Mouse (Mus musculus): Measurements from ENCODE around the gene Cldn10. TPM values are rescaled to one million over a fixed set of nuclear protein-coding genes. Genes with fewer than 3 reads are reported as not detected.

Gene Cldn10
- polyA plus RNA-seq, 1 experiment from 2014 or later: 2.6 TPM

DNA sequence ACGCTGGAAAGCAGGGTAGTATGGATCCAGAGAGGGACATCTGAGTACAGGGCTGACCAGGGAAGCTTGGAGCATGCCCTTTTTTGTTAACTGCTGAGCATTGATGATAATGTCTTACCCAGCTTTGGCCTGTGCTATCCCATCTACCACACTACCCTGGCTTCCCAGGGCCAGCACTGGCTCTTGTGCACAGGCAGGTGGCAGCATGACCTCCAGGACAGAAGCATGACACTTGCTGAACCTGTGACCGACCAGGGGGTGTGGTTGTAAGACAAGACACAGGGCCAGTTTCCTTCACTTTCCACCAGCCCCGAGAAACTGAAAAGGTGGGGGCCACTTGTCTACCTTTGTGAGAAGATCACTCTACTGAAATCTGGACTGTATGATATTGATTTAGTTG, 5.5 kb upstream of the Cldn10 start:
- no peak overlapping the region for H3K4me2 ChIP-seq
- no peak for ATAC-seq (replicated peaks; ENCODE audit: insufficient number of reproducible peaks, insufficient read depth, low FRiP score, low read depth)
- WGBS: 45% methylated on average over 3 of the region's 3 CpGs
- H3K36me3 ChIP-seq: no peaks in the 10 kb centered on the region
- H3K27ac ChIP-seq: no peak overlapping the region
- no peak overlapping the region for H3K9ac ChIP-seq
- no peaks in the 10 kb centered on the region for H3K9me3 ChIP-seq (replicated peaks)
- H3K4me1 ChIP-seq (replicated peaks): no peaks in the 10 kb centered on the region
- no peak overlapping the region for H3K4me3 ChIP-seq
- H3K27me3 ChIP-seq: 0 out of 2 replicates have a peak, but pooled peaks cover 4% of the 10 kb centered on the region

DNA sequence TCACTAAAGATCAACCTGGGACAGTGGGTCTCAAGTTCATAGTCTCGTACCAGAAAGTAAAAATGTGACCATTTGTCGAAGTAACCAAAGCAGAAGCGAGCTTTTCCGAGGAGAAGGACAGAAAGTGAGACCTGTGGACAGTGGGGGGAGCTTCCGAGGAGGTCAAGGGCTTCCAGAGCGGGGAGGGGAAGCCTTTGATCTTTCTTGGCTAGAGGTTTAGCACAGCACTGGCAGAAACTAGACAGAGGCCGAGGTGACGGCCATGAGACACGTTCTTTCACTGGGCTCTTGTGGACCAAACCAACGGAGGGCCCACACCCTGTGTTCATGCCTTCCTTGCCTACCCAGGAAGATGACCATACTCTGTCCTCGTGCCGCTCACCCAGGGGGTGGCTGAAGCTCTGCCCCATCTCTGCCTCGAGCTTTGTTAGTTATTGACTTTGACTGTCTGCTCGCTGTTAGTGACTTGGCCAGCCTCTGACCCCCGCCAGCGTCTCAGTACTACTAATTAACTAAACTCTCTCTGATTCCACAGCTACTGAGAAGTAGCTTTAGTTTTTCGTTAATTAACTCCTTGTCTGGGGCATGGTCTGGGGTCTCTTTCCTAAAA, 4.3 kb upstream of the Cldn10 start:
- no peak for ATAC-seq (replicated peaks; ENCODE audit: insufficient number of reproducible peaks, insufficient read depth, low FRiP score, low read depth)
- Histone ChIP-seq H3K4me2 (no peak overlapping the region), H3K27me3 (0 out of 2 replicates have a peak, but pooled peaks cover 4% of the 10 kb centered on the region), H3K4me1 (replicated peaks) (no peaks in the 10 kb centered on the region), H3K27ac (no peak overlapping the region), H3K9ac (no peak overlapping the region), H3K9me3 (replicated peaks) (no peaks in the 10 kb centered on the region), H3K36me3 (no peaks in the 10 kb centered on the region), H3K4me3 (no peak overlapping the region)
- WGBS: 70% methylated on average over 17 of the region's 17 CpGs

DNA sequence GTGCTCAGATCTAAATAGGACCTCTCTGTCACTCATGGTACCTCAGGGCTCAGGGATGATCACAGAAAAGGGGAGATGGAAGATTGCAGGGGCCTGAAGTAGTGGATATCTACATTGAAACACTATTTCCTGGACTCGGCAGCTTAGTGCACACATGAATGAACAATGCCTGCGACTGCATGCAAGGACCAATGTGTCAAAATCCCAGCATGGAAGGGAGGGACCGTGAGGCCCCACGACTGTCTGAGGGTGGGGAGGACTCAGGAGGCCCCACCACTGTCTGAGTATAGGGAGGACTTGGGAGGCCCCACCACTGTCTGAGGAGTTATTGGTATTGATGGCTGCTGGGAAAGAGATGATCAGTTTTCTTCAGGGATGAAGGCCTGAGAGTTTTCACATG, 2.5 kb downstream of the Cldn10 start:
- no peak for ATAC-seq (replicated peaks; ENCODE audit: insufficient number of reproducible peaks, insufficient read depth, low FRiP score, low read depth)
- H3K4me2 ChIP-seq: no peak overlapping the region
- no peak overlapping the region for H3K27ac ChIP-seq
- no peaks in the 10 kb centered on the region for H3K36me3 ChIP-seq
- no peak overlapping the region for H3K9ac ChIP-seq
- H3K4me3 ChIP-seq: no peak overlapping the region
- H3K4me1 ChIP-seq (replicated peaks): no peaks in the 10 kb centered on the region
- no peaks in the 10 kb centered on the region for H3K9me3 ChIP-seq (replicated peaks)
- no peaks in the 10 kb centered on the region for H3K27me3 ChIP-seq
- WGBS: 73% methylated on average over 4 of the region's 4 CpGs

DNA sequence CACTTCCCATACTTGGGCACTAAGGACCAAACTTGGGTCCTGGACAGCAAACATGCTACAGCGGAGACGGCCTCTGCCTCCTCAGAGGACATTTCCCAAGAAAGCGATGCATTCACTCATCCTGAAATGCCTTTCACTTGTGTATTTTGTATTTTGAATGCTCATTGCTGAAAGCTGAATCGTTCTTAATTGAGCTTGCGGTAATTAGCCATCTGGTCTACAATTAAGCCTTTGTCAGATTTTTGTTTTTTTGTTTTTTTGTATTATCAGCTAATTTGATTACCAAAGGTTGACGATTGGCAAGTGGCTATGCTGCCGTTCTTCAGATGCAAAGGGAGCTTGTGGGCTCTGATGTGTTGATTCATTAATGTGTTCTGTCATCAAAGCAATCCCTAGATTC, 5.2 kb downstream of the Cldn10 start:
- H3K27ac ChIP-seq: no peak overlapping the region
- WGBS: 86% methylated on average over 7 of the region's 7 CpGs

DNA sequence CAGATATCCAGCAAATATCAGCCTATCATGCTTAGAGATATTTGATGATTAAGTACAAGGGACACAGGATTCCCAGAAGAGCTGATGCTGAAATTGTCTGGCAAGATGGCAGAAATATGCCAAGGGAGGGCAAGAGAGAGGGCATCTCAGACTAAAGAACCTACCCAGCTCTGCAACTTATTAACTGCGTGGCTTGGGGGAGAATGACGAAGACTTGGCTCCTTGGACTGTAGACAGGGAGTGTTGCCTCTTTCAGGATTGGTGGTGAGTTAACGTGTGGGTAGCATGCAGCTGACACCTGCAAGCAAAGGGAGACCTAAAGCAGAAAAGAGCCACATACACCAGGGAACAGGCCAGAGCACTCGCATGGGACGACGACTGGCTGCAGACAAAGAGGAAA, 5.7 kb downstream of the Cldn10 start:
- Histone ChIP-seq H3K27me3 (no peaks in the 10 kb centered on the region), H3K27ac (no peak overlapping the region), H3K9ac (no peak overlapping the region), H3K4me1 (replicated peaks) (peaks cover 7% of the 10 kb centered on the region; the same call in 1 of the 2 replicates), H3K9me3 (replicated peaks) (no peaks in the 10 kb centered on the region), H3K4me3 (no peak overlapping the region), H3K4me2 (no peak overlapping the region), H3K36me3 (no peaks in the 10 kb centered on the region)
- WGBS: 85% methylated on average over 6 of the region's 6 CpGs
- no peak for ATAC-seq (replicated peaks; ENCODE audit: insufficient number of reproducible peaks, insufficient read depth, low FRiP score, low read depth)

More for the DNA sequence above, 5.2 kb downstream of the Cldn10 start:
- Histone ChIP-seq H3K9ac (no peak overlapping the region), H3K4me1 (replicated peaks) (peaks cover 7% of the 10 kb centered on the region; the same call in 1 of the 2 replicates), H3K27me3 (no peaks in the 10 kb centered on the region), H3K4me3 (no peak overlapping the region), H3K36me3 (no peaks in the 10 kb centered on the region), H3K4me2 (no peak overlapping the region), H3K9me3 (replicated peaks) (no peaks in the 10 kb centered on the region)
- ATAC-seq (replicated peaks; ENCODE audit: insufficient number of reproducible peaks, insufficient read depth, low FRiP score, low read depth): no peak

DNA sequence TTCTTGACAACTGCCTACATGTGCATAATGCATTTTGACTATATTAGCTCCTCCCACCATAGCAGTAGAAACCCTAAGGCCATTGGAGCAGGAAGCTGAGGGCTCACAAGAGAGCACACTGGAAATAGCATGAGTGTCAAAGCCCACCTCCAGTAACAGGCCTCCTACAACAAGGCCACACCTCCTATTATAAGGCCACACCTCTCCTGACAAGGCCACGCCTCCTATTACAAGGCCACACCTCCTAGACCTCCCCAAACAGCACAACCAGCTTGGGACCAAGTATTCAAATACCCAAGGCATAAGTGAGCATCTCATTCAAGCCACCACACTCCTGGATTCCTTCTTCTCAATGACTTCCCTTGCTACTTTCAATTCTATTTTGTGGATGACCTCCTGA, 6.5 kb downstream of the Cldn10 start:
- no peak overlapping the region for H3K4me2 ChIP-seq
- no peaks in the 10 kb centered on the region for H3K27me3 ChIP-seq
- no peak overlapping the region for H3K4me3 ChIP-seq
- 67% methylated on average over 1 of the region's 1 CpGs for WGBS
- H3K27ac ChIP-seq: no peak overlapping the region
- no peak overlapping the region for H3K9ac ChIP-seq
- ATAC-seq (replicated peaks; ENCODE audit: insufficient number of reproducible peaks, insufficient read depth, low FRiP score, low read depth): no peak
- H3K9me3 ChIP-seq (replicated peaks): no peaks in the 10 kb centered on the region
- H3K4me1 ChIP-seq (replicated peaks): peaks cover 7% of the 10 kb centered on the region; the same call in 1 of the 2 replicates
- no peaks in the 10 kb centered on the region for H3K36me3 ChIP-seq

- H3K4me3 ChIP-seq: no peak overlapping the region
- WGBS: 77% methylated on average over 2 of the region's 2 CpGs
These were observed 7.2 kb downstream of the Cldn10 start for GRCm38 (mm10) chr14:118794893-118795292.

DNA sequence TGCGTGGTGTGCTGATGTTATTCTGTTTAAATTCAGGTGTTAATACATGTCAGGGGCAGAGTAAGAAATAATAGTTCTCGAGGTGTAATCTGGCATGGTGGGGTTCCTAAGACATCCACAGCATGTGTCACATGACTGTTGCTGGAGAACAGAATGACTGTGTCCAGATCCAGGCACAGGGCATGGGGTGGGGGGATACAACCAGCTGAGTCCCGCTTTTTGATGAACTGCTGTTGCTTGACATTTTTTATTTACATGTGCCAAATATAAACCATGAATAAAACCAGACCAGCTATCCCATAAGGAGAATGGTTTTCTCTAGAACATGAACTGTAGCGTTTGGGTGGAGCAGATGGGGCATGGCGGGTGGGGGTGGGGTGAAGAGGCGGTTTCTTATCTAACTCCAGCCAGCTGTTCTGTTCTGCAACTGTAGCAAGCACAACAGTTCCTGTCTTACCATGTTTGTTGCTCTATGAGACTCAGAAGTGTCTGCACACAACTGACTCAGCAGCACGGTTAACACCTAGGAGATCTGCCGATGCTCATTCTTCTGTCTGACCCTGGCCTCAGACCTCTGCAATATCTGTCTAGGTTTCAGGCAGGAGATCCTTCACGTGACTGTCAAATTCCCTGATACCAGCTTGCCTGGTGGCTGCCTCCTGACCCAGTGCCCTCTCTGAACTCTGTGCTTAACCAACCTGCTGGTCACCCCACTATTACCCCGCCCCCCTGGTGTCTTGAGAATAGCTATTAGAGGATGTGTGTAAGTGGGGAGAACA, 8.4 kb downstream of the Cldn10 start:
- Histone ChIP-seq H3K4me2 (no peak overlapping the region), H3K4me1 (replicated peaks) (peaks cover 7% of the 10 kb centered on the region; the same call in 1 of the 2 replicates), H3K9me3 (replicated peaks) (no peaks in the 10 kb centered on the region), H3K36me3 (no peaks in the 10 kb centered on the region), H3K9ac (no peak overlapping the region), H3K27ac (no peak overlapping the region), H3K4me3 (no peak overlapping the region), H3K27me3 (no peaks in the 10 kb centered on the region; the same call in 1 of the 2 replicates)
- WGBS: 38% methylated on average over 10 of the region's 10 CpGs
- ATAC-seq (replicated peaks; ENCODE audit: insufficient number of reproducible peaks, insufficient read depth, low FRiP score, low read depth): no peak; the same call in 1 of the 2 replicates

More at GRCm38 (mm10) chr14:118794893-118795292, 7.2 kb downstream of the Cldn10 start:
- H3K36me3 ChIP-seq: no peaks in the 10 kb centered on the region
- no peaks in the 10 kb centered on the region; the same call in 1 of the 2 replicates for H3K27me3 ChIP-seq
- peaks cover 7% of the 10 kb centered on the region; the same call in 1 of the 2 replicates for H3K4me1 ChIP-seq (replicated peaks)
- ATAC-seq (replicated peaks; ENCODE audit: insufficient number of reproducible peaks, insufficient read depth, low FRiP score, low read depth): no peak
- H3K9ac ChIP-seq: no peak overlapping the region
- no peaks in the 10 kb centered on the region for H3K9me3 ChIP-seq (replicated peaks)
- no peak overlapping the region for H3K4me2 ChIP-seq
- H3K27ac ChIP-seq: no peak overlapping the region

DNA sequence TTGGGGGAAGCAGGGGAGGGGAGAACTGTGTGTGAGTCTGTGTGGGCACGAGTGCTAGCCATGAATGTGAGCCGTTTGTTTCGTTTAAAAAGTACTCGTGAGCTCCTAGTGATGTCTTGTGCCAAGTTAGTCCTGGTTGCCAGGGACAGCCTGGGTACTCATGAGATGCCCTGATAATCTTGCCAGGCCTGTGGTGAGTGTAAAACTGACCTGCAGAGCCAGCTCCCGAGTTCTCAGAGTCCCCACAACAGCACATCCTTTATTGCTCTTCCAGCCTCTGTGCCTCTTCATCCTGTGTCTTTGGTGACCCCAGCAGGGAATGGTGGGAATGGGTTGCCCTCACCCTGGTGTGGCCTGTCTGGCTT, 9.0 kb downstream of the Cldn10 start:
- H3K36me3 ChIP-seq: no peaks in the 10 kb centered on the region
- 40% methylated on average over 5 of the region's 5 CpGs for WGBS
- H3K9ac ChIP-seq: no peak overlapping the region
- ATAC-seq (replicated peaks; ENCODE audit: insufficient number of reproducible peaks, insufficient read depth, low FRiP score, low read depth): no peak
- H3K27ac ChIP-seq: no peak overlapping the region
- H3K4me2 ChIP-seq: no peak overlapping the region
- no peak overlapping the region for H3K4me3 ChIP-seq
- H3K9me3 ChIP-seq (replicated peaks): no peaks in the 10 kb centered on the region
- no peaks in the 10 kb centered on the region; the same call in 1 of the 2 replicates for H3K27me3 ChIP-seq
- H3K4me1 ChIP-seq (replicated peaks): peaks cover 7% of the 10 kb centered on the region; the same call in 1 of the 2 replicates

- Histone ChIP-seq H3K9ac (no peak overlapping the region), H3K4me2 (no peak overlapping the region), H3K36me3 (no peaks in the 10 kb centered on the region), H3K4me1 (replicated peaks) (peaks cover 7% of the 10 kb centered on the region; the same call in 1 of the 2 replicates), H3K4me3 (no peak overlapping the region), H3K9me3 (replicated peaks) (no peaks in the 10 kb centered on the region), H3K27ac (no peak overlapping the region), H3K27me3 (no peaks in the 10 kb centered on the region; the same call in 1 of the 2 replicates)
- no peak for ATAC-seq (replicated peaks; ENCODE audit: insufficient number of reproducible peaks, insufficient read depth, low FRiP score, low read depth)
- WGBS: 53% methylated on average over 9 of the region's 9 CpGs
These were observed 9.6 kb downstream of the Cldn10 start for GRCm38 (mm10) chr14:118797270-118797669.

DNA sequence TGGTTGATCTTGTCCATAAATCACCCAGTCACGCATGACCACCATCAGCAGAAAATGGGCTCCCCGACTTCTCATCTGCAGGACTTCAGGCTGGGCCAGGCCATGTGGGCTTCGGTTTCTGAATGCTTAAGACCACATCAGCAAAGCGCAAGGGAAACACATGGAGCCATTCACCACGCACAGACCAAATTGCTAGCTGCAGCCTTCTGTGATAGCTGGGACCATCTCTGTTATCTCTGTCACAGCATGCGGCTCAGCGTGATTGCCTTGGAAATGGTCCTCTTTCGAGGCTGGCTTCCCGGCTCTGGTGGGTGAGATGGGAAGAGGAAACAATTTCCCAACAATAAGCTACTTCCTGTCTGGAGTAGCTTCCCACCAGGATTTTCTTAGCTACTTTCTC, 12.2 kb downstream of the Cldn10 start:
- Histone ChIP-seq H3K9ac (no peak overlapping the region), H3K36me3 (no peaks in the 10 kb centered on the region), H3K9me3 (replicated peaks) (no peaks in the 10 kb centered on the region), H3K27ac (no peak overlapping the region), H3K27me3 (no peaks in the 10 kb centered on the region; the same call in 1 of the 2 replicates), H3K4me2 (no peak overlapping the region), H3K4me3 (no peak overlapping the region), H3K4me1 (replicated peaks) (peaks cover 7% of the 10 kb centered on the region; the same call in 1 of the 2 replicates)
- 41% methylated on average over 9 of the region's 9 CpGs for WGBS
- ATAC-seq (replicated peaks; ENCODE audit: insufficient number of reproducible peaks, insufficient read depth, low FRiP score, low read depth): no peak
